Mouse (Mus musculus): Measurements from ENCODE around the gene Zfp36l1.

- TF ChIP-seq CTCF (conservative IDR thresholded peaks at IDR 0.05; ENCODE audit: low read length) (no peak), POU5F1 (IDR thresholded peaks at IDR 0.05; ENCODE audit: borderline replicate concordance, low read length) (no peak)
These were observed 51.0 kb downstream of the Zfp36l1 start for GRCm38 (mm10) chr12:80061810-80062209.

All from E14TG2a.4 (cell line).